Mouse (Mus musculus): ENCODE measurements around the gene Mrpl53.

Mrpl53 gene

DNA sequence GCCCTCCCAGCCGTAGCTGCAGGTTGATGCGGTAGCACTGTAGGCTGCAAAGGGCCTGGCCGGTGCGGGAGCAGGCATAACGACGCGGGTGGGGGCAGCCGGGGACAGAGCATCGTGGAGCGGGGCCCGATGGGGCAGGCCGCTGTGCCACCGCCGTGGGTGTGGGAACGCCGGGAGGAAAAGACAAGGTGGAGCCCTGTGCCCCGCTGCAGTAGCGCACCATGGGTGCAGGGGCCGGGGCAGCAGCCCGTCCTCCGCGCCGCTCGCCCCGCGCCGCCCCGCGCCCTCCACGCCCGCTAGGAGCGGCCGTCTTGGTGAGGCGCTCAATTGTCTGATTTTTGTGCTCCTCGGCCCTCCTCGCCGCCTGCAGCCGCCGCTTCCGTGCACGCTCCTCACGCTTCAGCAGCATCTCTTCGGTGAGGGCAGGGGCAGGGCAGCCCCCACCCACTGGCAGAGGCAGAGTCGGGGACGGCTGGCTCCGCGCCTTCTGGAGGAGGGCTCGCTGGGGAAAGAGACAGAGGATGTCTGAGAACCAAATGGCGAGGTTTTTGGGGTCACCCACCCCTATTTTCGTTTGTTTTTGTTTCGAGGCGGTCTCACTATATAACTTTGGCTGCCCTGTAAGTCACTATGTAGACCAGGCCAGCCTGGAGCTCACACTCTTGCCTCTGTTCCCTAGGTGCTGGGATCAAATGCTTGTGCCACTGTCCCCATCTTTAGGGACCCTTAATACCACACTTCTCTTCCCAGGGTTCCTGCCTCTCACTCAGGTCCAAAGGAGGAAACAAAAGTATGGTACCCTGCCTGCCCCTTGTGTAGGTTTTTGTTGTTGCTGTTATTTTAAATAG is 13.2 kb downstream of the Mrpl53 start:
- DNase-seq (ENCODE audit: low spot score), result no peak

DNA sequence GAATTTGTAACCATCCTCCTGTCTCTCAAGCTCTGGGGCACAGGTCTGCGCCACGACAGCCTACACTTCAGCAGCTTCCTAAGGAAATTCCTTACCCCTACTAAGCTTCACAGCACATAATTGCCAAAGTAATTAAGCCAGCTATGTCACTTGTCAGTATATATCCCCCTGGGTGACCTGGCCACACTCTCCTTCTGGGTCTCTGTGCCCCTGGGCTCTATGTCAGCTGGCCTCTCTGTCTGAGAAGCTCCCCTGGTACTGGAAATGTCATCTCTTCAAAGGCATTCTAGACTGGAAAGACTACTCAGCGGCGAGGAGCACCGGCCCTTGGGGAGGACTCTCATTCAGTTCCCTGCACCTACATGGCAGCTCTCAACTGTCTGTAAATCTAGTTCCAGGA is 14.1 kb downstream of the Mrpl53 start:
- no peak for DNase-seq (ENCODE audit: low spot score)

DNA sequence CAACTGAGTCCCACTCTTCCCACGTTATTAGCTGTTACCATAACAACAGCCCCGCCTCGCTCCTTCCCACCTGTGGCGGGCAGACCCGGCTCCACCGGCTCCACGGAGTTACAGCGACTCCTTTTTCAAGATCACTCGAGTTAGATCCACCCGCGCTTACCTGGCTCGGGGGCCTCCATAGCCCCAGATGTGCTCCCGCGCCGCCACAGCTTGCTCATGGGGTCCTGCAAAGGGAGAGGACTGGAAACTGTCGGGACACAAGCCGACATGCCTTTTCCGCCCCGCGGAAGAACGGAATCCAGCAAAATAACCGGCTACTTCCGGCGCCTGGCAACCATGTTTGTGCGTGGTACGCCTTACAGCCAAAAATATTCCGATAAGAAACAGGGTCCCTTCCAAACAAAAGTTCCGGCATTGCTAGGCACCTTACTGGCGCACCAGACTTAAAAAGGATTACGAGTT is 16.0 kb downstream of the Mrpl53 start:
- peak; percentile 83 for DNase-seq (ENCODE audit: low spot score)

DNA sequence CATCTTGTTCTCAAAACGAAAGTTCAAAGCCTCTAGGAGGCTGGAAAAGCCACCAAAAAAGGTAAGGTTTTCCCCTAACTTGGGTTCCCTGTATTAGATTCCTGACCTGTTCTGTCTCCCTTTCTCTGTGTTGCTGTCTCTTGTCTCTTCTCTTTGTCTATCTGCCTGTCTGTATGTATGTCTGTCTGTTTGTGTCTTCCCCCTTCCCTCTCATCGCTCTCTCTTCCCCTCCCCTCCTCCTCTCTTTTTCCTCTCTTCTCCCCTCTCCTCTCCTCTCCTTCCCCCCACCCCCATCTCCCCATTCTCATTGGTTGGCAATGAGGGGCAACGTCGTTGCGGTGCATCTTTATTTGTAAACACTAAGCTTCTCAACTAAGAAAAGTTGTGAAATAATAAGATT is 16.5 kb downstream of the Mrpl53 start, which contains the start of gene Ino80b:
TSS of gene Ino80b (minus strand) at position 101 of the 400 bp plus-strand sequence.
- DNase-seq (ENCODE audit: low spot score), result no peak

DNA sequence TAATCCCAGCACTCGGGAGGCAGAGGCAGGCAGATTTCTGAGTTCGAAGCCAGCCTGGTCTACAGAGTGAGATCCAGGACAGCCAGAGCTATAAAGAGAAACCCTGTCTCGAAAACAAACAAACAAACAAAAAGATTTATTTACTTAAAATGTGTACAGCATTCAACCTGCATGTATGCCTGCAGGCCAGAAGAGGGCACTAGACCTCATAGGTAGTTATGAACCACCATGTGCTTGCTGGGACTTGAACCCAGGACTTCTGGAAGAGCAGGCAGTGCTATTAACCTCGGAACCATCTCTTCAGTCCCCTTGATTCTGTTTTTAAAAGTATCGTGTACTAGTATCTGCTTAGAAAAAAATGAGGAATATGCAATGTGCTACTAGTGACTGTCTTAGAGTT is 18.6 kb downstream of the Mrpl53 start:
- no peak for DNase-seq (ENCODE audit: low spot score)

DNA sequence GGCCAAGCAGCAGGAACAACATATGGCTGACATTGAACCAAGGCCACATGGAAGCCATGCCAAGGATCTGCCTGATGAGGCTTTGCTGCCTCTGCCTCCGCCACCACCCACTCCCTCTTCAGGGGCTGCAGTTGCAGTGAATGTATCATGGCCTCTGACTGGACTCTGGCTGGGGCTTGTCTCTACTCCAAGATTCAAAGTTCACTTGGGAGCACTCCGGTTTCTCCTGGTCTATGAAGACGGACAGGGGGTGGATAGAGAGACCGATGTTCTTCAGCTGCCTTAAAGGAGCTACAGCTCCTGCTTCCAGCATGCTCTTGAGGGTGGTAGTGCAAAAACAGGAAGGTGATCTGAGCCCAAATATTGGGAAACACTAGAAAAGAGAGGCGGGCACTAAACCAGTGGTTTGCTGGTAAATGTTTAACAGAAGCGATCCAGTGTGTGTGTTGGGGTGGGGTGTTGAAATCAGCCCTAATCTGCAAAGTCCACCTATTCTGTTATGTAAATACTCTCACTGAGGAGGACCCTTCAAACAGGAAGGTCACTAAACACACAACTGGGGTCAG is 22.7 kb downstream of the Mrpl53 start:
- DNase-seq (ENCODE audit: low spot score), result no peak

DNA sequence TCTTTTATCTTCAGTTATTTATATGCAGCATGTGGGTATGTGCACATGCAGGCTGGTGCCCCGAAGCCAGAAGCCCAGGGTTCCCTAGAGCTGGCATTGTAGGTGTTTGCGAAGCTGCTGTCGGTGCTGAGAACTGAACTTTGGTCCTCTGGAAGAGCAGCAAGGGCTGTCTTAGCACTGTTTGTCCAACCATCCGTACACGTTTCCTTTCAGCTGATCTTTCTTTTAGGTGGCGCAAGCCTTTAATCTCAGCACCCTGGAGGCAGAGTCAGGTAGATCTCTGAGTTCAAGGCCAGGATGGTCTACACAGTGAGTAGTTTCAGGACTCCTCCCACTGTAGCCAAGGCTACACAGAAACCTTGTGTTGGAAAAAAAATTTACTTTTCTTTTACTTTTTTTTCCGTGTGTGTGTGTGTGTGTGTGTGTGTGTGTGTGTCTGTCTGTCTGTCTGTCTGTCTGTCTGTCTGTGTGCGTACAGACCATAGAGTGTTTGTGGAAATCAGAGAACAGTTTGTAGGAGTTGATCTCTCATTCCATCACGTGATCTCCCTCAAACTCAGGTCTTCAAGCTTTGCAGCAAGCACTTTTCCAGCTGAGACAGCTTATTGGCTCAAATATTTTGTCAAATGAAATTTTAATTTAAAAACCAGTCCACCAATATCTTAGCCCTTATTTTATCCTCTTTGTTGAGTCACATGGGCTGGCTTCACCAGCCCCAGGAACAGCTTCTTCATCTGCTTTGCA is 23.5 kb downstream of the Mrpl53 start:
- no peak for DNase-seq (ENCODE audit: low spot score)

DNA sequence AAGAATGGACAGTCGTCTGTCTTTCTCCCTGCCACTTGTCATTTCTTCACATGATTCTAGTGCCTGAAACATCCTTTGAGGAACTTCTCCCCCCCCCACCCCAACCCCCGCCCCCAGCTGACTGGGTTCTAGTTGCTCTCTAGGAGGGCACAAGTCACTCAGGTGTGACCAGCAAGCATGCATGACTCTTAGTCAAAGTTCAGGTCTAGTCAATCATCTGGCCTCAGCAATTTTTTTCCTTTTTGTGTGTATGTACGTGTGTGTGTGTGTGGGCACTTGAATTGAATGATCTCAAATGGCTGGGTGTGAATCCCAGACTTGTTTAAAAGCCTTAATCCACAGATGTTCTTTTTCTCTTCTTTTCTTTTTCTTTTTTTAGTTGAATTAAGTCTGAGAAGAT is 25.4 kb downstream of the Mrpl53 start:
- DNase-seq (ENCODE audit: low spot score), result no peak

DNA sequence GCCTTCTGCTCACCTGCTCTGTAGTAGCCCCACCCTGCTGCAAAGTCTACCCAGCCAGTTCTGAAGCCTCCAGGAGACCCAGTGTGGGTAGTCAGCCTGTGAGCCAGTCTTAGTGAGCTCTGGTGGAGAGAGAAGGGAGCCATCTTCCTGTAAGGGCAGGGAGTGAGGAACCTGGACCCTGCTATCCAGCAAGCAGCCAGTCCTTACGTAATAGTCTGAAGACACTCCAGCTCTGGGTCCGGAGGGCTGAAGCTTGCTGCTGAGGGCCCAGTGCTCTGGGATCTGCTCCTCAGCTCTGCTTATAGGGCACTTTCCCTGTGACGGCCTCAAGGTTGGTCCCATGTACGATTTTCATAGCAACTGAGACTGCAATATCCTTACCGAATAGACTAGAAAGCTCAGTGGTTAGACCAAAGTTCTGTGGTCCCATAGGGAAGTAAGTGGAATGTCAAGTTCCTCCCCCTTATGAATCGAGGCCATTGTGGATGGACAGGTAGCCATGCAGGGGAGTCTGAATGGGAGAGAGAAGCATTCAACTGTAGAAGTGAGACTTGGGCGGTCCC is 26.2 kb downstream of the Mrpl53 start, which contains the start of gene Rtkn:
TSS of gene Rtkn (plus strand) at position 513 of the 563 bp plus-strand sequence.
- DNase-seq (ENCODE audit: low spot score), result no peak

DNA sequence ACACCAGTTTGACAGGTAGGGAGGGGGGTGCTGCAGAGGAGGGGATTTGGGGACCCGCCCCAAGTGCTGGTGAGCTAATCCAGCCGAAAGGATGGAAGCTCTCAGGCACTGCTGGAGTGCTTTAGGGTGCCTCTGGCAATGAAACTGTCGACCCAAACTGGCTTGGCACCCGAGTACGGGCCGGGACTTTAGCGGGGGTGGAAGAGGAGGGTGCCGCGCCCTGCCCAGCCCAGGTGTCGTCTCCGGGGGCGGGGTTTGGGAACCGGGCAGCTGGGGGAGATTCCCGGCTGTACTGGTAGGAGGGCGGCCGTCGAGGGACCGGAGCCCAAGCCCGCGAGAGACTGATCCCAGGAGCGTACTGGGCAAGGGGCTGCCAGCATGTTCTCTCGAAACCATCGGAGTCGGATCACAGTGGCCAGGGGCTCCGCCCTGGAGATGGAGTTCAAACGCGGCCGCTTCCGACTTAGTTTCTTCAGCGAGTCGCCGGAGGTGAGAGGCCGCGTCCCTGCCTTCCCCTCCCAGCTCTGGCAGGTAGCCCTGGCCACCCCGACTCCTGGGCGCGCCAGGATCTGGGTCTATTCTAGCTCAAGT is 26.8 kb downstream of the Mrpl53 start:
- no peak for DNase-seq (ENCODE audit: low spot score)

DNA sequence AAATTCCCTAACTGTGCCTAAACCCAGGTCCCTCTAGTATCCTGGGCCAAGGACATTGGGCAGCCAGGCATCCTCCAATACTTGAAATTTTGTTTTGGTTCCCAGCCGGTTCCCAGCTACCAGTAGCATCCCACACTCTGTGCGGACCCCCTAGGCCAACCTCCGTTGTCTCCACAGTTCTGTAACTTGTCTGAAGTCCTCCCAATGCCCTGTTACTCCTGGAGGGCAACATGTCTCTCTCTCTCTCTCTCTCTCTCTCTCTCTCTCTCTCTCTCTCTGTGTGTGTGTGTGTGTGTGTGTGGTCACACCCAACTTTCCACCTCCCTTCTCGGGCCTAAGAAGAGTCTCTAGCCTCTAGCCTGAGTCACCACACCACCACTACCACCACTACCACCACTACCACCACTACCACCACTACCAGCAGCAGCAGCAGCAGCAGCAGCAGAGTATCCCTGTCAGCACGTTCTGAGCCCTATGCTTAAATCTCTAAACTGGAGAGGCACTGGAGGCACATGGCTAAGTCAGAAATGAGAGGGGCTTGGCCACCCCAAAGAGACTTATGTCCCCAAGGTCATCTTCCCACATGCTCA is 27.5 kb downstream of the Mrpl53 start:
- DNase-seq (ENCODE audit: low spot score), result no peak

DNA sequence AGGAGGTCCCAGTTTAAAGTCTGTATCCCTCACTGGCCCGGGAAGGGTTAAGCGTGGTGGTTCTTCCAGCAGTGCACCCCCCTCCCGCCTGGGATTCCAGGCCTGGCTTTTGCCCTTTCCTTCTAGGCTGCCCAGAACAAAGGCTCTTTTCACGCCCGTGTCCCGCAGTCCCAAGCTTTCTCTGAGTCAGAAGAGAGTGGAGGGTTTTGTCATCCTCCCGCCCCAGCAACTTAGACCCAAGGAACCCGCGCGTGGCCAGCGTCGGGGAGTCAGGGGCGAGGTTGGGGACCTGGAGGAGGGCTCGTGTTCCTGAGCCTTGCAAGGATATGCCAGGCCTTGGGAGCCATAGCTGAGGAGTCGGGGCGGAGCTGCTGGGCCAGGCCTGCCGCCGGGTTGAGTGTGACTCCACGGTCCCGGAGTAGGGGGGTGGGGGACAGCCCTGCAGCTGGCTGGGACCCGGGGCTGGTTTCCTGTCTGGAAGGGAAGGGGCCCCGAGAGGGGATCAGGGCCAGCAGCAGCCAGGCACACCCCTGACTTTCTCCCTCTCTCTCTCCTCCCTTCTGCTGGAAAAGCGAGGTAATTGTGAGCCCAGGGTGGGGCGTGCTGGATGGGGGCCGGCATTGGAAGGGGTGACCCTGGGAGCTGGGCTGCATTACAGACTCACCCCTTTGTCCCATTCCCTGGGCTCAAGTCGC is 28.2 kb downstream of the Mrpl53 start:
- DNase-seq (ENCODE audit: low spot score), result no peak

DNA sequence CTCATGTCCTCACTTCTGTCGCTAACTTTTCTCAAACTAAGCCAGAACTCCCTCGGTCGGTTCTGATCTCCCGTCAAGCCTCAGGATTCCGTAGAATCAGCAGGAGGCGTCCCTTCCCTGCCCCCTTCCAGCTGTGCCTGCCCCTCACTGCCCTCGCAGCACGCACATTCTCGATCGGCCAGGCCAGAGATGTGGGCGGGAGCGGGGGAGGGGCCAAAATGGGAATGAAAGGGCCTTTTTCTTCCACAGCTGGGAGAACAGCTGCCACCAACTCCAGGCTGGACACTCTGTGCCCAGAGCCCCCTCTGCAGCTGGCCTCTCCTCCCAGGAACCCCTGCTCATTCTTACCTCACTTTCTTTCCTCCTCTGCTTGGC is 28.7 kb downstream of the Mrpl53 start:
- DNase-seq (ENCODE audit: low spot score), result no peak

DNA sequence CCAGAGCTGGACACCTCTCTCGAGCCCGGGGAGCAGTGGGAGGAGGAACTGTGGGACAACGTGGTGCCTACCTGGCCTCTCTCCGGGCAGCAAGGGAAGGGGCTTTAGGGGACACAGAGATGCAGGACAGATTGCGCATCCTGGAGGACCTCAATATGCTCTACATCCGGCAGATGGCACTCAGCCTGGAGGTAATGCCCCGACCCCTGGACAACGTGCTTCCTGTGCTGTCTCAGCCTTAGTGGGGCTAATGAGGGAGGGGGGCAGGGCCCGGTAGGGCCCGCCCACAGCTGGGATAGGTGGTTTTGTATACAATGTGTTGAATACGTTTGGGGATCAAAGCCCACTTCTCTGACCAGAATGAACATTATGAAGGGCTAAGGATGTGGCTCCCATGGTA is 29.2 kb downstream of the Mrpl53 start:
- DNase-seq (ENCODE audit: low spot score), result no peak

DNA sequence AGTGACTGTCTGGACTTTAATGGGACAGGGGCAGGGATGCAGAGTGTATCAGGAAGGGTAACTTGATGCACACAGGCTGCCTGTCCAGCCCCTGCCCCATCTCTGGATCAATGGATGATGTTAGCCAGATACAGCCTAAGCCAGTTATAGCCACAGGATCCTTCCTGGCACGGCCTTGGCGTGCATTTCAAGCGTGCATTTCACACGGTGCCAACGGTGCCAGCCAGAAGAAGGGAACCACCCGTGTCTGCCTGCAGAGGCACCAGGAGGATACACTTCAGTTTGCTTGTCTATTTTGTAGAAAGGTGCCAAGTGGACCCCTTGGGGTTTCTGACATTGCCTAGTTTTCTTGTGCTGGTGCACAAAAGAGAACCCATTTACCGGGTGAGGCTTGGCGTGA is 31.2 kb downstream of the Mrpl53 start:
- DNase-seq (ENCODE audit: low spot score), result no peak

DNA sequence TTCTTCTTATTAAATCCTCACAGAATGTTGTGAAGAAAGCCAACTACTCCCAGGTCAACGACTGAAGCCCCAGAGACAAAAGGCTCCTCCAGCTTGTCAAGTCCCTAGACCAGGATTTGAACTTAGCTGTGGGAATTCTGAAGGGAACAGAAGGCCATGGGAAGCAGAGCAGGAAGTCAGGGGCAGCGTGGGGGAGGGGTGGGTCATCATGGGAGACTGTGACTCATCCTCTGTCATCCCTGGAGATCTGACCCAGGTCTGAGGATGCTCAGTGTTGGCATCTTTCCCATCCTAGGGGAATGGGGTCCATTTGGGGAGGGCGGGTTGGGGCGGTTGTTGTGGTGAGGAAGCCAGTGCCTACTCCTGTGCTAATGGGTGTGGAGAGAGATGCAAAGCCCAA is 32.8 kb downstream of the Mrpl53 start:
- no peak for DNase-seq (ENCODE audit: low spot score)

DNA sequence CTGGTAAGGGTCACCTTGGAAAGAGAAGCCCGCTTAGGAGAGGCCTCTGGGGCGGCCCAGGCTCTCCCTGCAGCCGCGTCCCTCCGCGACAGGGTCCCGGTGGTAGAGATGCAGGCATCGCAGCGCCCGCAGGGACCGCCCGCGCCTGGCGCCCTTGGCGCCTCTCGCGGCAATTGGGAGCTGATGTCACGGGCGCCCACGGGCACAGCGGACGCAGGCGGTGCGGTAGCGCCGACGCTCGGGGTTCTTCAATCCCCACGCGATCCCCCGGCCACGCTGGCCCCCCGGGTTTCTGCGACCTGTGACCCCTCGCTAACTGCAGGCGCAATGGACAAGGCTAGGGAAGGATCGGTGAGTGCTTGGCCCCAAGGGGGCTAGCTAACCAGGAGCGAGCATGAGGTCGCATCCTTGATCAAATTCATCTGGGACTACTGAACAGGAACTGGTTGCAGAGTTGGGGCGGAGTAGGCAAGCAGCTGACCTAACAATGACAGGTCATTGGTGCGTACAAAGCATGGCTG is 33.4 kb downstream of the Mrpl53 start:
- no peak for DNase-seq (ENCODE audit: low spot score)

DNA sequence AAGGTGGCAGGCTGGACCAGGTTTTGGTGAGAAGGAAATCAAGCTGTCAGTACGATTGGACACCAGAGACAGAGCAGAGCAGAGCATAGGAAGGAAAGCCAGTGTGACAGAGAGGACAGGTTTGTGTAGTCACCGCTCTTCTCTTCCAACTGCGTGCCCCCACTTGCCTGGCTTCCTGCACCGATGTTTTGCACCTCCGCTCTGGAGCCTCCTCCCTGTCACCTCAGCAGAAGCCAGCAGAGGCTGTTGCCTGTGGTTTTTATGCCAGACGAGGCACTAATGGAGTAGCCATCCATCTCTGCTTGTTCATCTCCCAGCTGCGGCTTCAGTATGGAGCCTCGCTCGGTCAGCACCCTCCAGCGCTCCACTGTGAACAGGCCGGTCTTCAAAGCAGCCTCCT is 34.0 kb downstream of the Mrpl53 start:
- no peak for DNase-seq (ENCODE audit: low spot score)

DNA sequence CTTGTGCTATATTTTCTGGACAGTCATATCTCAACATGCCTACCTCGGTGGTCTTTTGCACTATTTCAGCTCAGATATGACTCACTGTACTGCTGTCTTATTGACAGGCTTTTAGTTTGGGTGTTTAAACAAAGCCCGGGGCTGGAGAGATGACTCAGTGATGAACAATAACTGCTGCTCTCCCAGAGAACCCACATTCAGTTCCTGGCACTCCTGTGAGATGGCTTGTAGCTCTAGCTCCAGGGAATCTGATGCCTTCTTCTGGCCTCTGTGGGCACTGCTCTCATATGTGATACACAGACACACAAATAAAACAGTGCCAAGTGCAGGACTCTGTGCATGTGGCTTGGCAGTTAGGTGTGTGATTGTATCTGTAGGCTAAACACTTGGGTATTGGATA is 36.4 kb downstream of the Mrpl53 start:
- DNase-seq (ENCODE audit: low spot score), result no peak

DNA sequence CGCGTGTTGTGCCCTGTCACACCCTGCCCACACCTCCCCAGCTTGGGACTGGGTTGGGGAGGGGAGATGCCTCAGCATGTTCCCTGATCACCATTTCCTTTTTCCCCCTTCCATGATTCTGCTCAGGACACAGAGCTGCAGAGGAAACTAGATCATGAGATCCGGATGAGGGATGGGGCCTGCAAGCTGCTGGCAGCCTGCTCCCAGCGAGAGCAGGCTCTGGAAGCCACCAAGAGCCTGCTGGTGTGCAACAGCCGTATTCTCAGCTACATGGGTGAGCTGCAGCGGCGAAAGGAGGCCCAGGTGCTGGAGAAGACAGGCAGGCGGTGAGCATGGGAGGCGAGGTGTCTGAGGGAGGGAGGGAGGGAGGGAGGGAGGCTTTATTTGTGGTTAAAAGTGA is 37.0 kb downstream of the Mrpl53 start:
- no peak for DNase-seq (ENCODE audit: low spot score)

DNA sequence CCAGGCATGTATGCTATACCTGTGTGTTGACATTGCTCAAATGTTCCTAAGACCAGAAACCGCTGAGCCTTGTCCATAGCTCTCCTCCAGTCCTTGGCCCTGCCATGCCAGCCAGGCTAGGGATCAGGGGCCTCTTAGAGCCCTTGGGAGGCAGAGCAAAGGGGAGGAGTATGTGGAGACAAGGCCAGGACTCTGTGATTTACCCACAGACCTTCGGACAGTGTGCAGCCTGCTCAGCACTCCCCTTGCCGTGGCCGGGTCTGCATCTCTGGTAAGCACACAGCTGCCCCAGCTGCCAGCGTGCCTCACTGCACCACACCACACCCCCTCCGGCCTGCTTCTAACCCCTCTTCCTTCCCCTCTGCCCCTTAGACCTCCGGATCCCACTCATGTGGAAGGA is 38.4 kb downstream of the Mrpl53 start:
- no peak for DNase-seq (ENCODE audit: low spot score)

Data from spleen, adult 12 weeks (tissue).